Mouse (Mus musculus) leukemia stem cell, adult 10-12 weeks (primary cell): ENCODE results near the gene Samt1. TPM values are rescaled to one million over a fixed set of nuclear protein-coding genes. Genes with fewer than 3 reads are reported as not detected.

ENCODE experiments used
- polyA plus RNA-seq: library from polyadenylated mRNA; stranded (reverse); fragments of >175 nt; gene quantifications from 2 replicates; pipeline ENCODE4 v1.2.3, GENCODE M21; 2012; ENCODE audit warnings: low replicate concordance

The Samt1 gene
- not detected in 2 replicates for polyA plus RNA-seq

DNA sequence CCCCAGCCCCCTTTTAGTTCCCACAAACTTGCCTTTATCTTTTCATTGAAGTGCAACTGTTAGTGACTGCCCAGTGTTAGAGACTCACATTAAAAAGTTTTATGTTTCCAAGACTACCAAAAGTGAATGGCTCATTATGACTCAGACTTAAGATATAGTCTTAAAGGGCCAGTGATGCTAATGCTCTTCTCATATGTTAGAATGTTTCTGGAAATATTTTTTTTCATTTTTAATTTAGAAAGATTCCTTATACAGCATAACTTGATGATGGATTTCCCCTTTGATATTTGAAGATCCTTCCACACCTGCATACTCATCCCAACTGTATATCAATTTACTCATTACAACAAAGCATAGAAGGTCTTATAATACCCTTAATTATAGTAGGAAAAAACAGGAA lies at the start of gene Samt1:
Gene Samt1, minus strand, starts transcription at position 101 of the 400 bp plus-strand sequence.

DNA sequence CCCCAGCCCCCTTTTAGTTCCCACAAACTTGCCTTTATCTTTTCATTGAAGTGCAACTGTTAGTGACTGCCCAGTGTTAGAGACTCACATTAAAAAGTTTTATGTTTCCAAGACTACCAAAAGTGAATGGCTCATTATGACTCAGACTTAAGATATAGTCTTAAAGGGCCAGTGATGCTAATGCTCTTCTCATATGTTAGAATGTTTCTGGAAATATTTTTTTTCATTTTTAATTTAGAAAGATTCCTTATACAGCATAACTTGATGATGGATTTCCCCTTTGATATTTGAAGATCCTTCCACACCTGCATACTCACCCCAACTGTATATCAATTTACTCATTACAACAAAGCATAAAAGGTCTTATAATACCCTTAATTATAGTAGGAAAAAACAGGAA lies 42.5 kb upstream of the Samt1 start, which contains the start of gene Gm10057:
Gene Gm10057, minus strand, starts transcription at position 101 of the 400 bp plus-strand sequence.

DNA sequence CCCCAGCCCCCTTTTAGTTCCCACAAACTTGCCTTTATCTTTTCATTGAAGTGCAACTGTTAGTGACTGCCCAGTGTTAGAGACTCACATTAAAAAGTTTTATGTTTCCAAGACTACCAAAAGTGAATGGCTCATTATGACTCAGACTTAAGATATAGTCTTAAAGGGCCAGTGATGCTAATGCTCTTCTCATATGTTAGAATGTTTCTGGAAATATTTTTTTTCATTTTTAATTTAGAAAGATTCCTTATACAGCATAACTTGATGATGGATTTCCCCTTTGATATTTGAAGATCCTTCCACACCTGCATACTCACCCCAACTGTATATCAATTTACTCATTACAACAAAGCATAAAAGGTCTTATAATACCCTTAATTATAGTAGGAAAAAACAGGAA lies 21.3 kb upstream of the Samt1 start, which contains the start of gene 4921511M17Rik:
Gene 4921511M17Rik, minus strand, starts transcription at position 101 of the 400 bp plus-strand sequence.

Other genes with a start within 250 kb of the Samt1 start
- not detected in 2 replicates for gene Spin2c, start 180.4 kb downstream of the Samt1 start, polyA plus RNA-seq
- not detected in 2 replicates for gene 4921511M17Rik, start 21.2 kb upstream of the Samt1 start, polyA plus RNA-seq
- gene Gm10057, start 42.4 kb upstream of the Samt1 start, polyA plus RNA-seq: not detected in 2 replicates
- gene Gm15140, start 108.0 kb upstream of the Samt1 start, polyA plus RNA-seq: not detected in 2 replicates